In genomic region chr9:104128110-104128509, GRCm38 (mm10) we compare ENCODE assay signal across 12 mouse cellular contexts. TPM values are rescaled to one million over a fixed set of nuclear protein-coding genes. Genes with fewer than 3 reads are reported as not detected.
DNase-seq lines count a peak whose midpoint lies in the region.
"Had no signal": no experiment of that assay in that cellular context is flagged by ENCODE, and none has a peak within 500 bp of the region (broad histone marks: within the 10 kb centered on the region; RNA-seq: fewer than 3 reads in every experiment).

No protein-coding gene starts in this region.

- no peaks in the 10 kb centered on the region for H3K9me3 ChIP-seq in forebrain, embryonic 10.5 days
- H3K9me3 ChIP-seq: heart, embryonic 12.5 days; limb, embryonic 12.5 days; megakaryocyte, embryonic 14.5 days had no signal

- H3K27ac ChIP-seq in forebrain, embryonic 10.5 days: peak overlapping the region; percentile 75
- H3K27ac ChIP-seq: limb, embryonic 12.5 days had no signal

- 50% methylated on average over 2 of the region's 2 CpGs for WGBS in forebrain, embryonic 10.5 days

- H3K4me3 ChIP-seq in forebrain, embryonic 10.5 days: no peak overlapping the region
- H3K4me3 ChIP-seq: heart, embryonic 12.5 days; limb, embryonic 12.5 days; megakaryocyte, embryonic 14.5 days had no signal

- no peaks in the 10 kb centered on the region for H3K27me3 ChIP-seq in forebrain, embryonic 10.5 days (ENCODE audit: poor library complexity, severe bottlenecking)
- H3K27me3 ChIP-seq: heart, embryonic 12.5 days; limb, embryonic 12.5 days had no signal

- DNase-seq in left cerebral cortex, adult 11 months (ENCODE audit: low spot score): peak; percentile 8
- no peak for DNase-seq in left cerebral cortex, postnatal 4 days
- DNase-seq in forebrain, embryonic 10.5 days (ENCODE audit: extremely low spot score, low spot score): no peak
- DNase-seq in layer of hippocampus, adult 8-10 months (ENCODE audit: low spot score in 2 of 2): peak; percentile 34 to 48
- DNase-seq in retina, postnatal 1 day: peak; percentile 30
- DNase-seq in natural killer cell, adult 2 months (ENCODE audit: low spot score in 2 of 2): no peak
- no peak for DNase-seq in MN1 (ENCODE audit: low spot score)
- DNase-seq: kidney, postnatal 10 days; lung, adult 2 months had no signal

- H3K36me3 ChIP-seq in forebrain, embryonic 10.5 days (replicated peaks): no peaks in the 10 kb centered on the region
- H3K36me3 ChIP-seq: limb, embryonic 12.5 days had no signal

- peaks cover 54% of the 10 kb centered on the region for H3K4me1 ChIP-seq in forebrain, embryonic 10.5 days

- intact Hi-C loops in left cerebral cortex, postnatal 4 days (cut with DNase I): no loop called here

RNA-seq across cellular contexts. Expression of gene Ackr4, which starts 1.4 kb away (rescaled TPM):
- total RNA-seq in left cerebral cortex, postnatal 4 days (2021): 1 to 10 TPM in 1 of 2 experiments, under 1 TPM in 1; 0.98 to 1.1 TPM
- polyA plus RNA-seq in forebrain, embryonic 10.5 days (2016; fragmentation: Nextera tagmentation; extraction: Ambion mirVana): 0.46 and 0.54 TPM in 2 replicates
- under 1 TPM in 2 of 4 experiments, not detected in 2; 0.14 to 0.67 TPM for total RNA-seq in layer of hippocampus, adult 8-10 months (2022)

Comparison
In these comparisons a context has a peak if more than half of its experiments do, and no peak if none do; other contexts are left out.
1. DNase-seq: peak in left cerebral cortex, adult 11 months (single experiment), layer of hippocampus, adult 8-10 months (2 of 2) and retina, postnatal 1 day (single experiment); none in left cerebral cortex, postnatal 4 days (single experiment), forebrain, embryonic 10.5 days (single experiment), natural killer cell, adult 2 months (0 of 2) and MN1 (single experiment).